Mouse (Mus musculus): Measurements from ENCODE around the gene Slc25a26. TPM values are rescaled to one million over a fixed set of nuclear protein-coding genes. Genes with fewer than 3 reads are reported as not detected.

The Slc25a26 gene
- polyA plus RNA-seq, 1 experiment from 2014 or later, result 11.9 TPM

DNA sequence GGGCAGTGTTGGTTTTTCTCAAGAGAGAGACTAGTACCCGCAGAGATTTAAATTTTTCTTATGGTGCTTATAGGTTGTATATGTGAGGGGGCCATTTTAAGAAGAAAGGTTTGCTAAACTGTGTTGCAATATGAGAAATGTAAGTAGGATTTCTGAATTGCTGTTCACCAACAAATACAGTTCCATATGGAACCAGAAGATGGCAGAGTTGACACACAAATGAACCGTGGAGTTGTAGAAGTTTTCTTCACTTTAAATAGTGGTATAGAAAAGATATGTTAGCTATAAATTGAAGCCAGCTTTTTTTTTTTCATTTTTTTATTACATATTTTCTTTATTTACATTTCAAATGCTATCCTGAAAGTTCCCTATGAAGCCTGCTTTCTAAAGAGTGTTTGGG, 24.2 kb downstream of the Slc25a26 start:
- Histone ChIP-seq H3K4me1 (ENCODE audit: control insufficient read depth, insufficient read depth, low read depth, low read length) (no peaks in the 10 kb centered on the region), H3K27me3 (replicated peaks; ENCODE audit: control insufficient read depth, insufficient read depth, low read length) (no peaks in the 10 kb centered on the region), H3K4me3 (ENCODE audit: low read length) (no peak overlapping the region), H3K4me2 (ENCODE audit: low read length) (no peak overlapping the region), H3K9ac (ENCODE audit: low read depth, low read length) (no peak overlapping the region), H3K27ac (ENCODE audit: low read depth, low read length) (no peak overlapping the region), H3K36me3 (ENCODE audit: control insufficient read depth, insufficient read depth, low read length) (no peaks in the 10 kb centered on the region), H3K9me3 (ENCODE audit: control insufficient read depth, low read length) (no peaks in the 10 kb centered on the region)
- WGBS, result 43% methylated on average over 2 of the region's 2 CpGs
- no peak for ATAC-seq

DNA sequence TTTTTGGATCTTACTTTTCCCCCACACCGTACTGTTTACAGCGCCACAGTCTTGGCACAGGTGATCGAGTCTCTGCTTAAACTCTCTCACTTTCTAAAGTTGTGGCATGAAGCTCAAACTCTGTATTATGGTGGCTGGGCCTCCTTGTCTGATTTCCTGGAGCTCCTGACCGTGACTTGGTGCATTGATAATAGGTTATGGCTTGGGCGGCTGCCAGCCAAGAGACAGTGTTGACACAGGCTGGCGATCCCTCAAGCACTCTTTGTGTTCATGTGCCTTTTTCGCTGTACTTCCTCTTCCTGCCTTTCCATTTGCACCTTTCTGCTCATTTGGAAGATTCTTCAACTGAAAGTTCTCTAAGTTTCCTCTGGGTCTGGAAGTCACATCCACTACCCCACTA, 30.6 kb downstream of the Slc25a26 start:
- H3K27ac ChIP-seq (ENCODE audit: low read depth, low read length), result no peak overlapping the region
- 73% methylated on average over 7 of the region's 7 CpGs for WGBS
- H3K4me3 ChIP-seq (ENCODE audit: low read length), result no peak overlapping the region
- no peaks in the 10 kb centered on the region for H3K9me3 ChIP-seq (ENCODE audit: control insufficient read depth, low read length)
- no peak overlapping the region for H3K4me2 ChIP-seq (ENCODE audit: low read length)
- no peaks in the 10 kb centered on the region for H3K4me1 ChIP-seq (ENCODE audit: control insufficient read depth, insufficient read depth, low read depth, low read length)
- no peaks in the 10 kb centered on the region for H3K27me3 ChIP-seq (replicated peaks; ENCODE audit: control insufficient read depth, insufficient read depth, low read length)
- no peak overlapping the region for H3K9ac ChIP-seq (ENCODE audit: low read depth, low read length)
- ATAC-seq, result no peak
- no peaks in the 10 kb centered on the region for H3K36me3 ChIP-seq (ENCODE audit: control insufficient read depth, insufficient read depth, low read length)

- Histone ChIP-seq H3K36me3 (ENCODE audit: control insufficient read depth, insufficient read depth, low read length) (no peaks in the 10 kb centered on the region), H3K4me1 (ENCODE audit: control insufficient read depth, insufficient read depth, low read depth, low read length) (no peaks in the 10 kb centered on the region), H3K9me3 (ENCODE audit: control insufficient read depth, low read length) (no peaks in the 10 kb centered on the region), H3K27ac (ENCODE audit: low read depth, low read length) (no peak overlapping the region), H3K4me3 (ENCODE audit: low read length) (no peak overlapping the region), H3K27me3 (replicated peaks; ENCODE audit: control insufficient read depth, insufficient read depth, low read length) (no peaks in the 10 kb centered on the region), H3K9ac (ENCODE audit: low read depth, low read length) (no peak overlapping the region), H3K4me2 (ENCODE audit: low read length) (no peak overlapping the region)
- 82% methylated on average over 4 of the region's 4 CpGs for WGBS
- ATAC-seq, result no peak
Observed at GRCm38 (mm10) chr6:94532086-94532485, 32.0 kb downstream of the Slc25a26 start.

- 69% methylated on average over 8 of the region's 8 CpGs for WGBS
- no peak for ATAC-seq
- H3K36me3 ChIP-seq (ENCODE audit: control insufficient read depth, insufficient read depth, low read length), result no peaks in the 10 kb centered on the region
- H3K4me1 ChIP-seq (ENCODE audit: control insufficient read depth, insufficient read depth, low read depth, low read length), result no peaks in the 10 kb centered on the region; the same call in 1 of the 2 replicates
- H3K27me3 ChIP-seq (replicated peaks; ENCODE audit: control insufficient read depth, insufficient read depth, low read length), result no peaks in the 10 kb centered on the region
- H3K27ac ChIP-seq (ENCODE audit: low read depth, low read length), result no peak overlapping the region
- H3K9ac ChIP-seq (ENCODE audit: low read depth, low read length), result no peak overlapping the region
- no peak overlapping the region for H3K4me2 ChIP-seq (ENCODE audit: low read length)
- no peak overlapping the region for H3K4me3 ChIP-seq (ENCODE audit: low read length)
- no peaks in the 10 kb centered on the region for H3K9me3 ChIP-seq (ENCODE audit: control insufficient read depth, low read length)
Observed at GRCm38 (mm10) chr6:94536478-94536877, 36.3 kb downstream of the Slc25a26 start.

DNA sequence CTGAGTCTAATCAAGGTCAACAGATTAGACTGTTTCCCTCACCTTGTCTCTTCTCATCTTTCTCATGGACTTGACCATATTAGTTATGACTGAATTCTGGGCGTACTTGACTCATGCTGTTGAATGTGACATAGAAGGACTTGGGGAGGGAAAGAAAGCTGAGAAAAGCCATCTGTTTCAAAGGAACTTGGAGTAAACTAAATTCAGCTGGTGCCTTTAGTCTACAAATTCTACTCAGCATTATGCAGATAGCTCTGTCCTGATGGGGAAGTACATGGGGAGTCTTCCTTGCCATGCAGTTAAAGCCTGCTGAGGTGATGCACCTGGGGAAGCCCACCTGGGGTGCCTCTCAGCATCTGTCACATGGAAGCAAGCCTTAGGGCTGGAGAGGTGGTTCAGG, 37.5 kb downstream of the Slc25a26 start:
- no peaks in the 10 kb centered on the region for H3K36me3 ChIP-seq (ENCODE audit: control insufficient read depth, insufficient read depth, low read length)
- H3K4me3 ChIP-seq (ENCODE audit: low read length), result no peak overlapping the region
- no peaks in the 10 kb centered on the region for H3K27me3 ChIP-seq (replicated peaks; ENCODE audit: control insufficient read depth, insufficient read depth, low read length)
- WGBS, result 93% methylated on average over 1 of the region's 1 CpGs
- H3K4me1 ChIP-seq (ENCODE audit: control insufficient read depth, insufficient read depth, low read depth, low read length), result no peaks in the 10 kb centered on the region; the same call in 1 of the 2 replicates
- no peak overlapping the region for H3K27ac ChIP-seq (ENCODE audit: low read depth, low read length)
- no peak overlapping the region for H3K9ac ChIP-seq (ENCODE audit: low read depth, low read length)
- no peaks in the 10 kb centered on the region for H3K9me3 ChIP-seq (ENCODE audit: control insufficient read depth, low read length)
- no peak for ATAC-seq
- no peak overlapping the region for H3K4me2 ChIP-seq (ENCODE audit: low read length)

- no peak overlapping the region for H3K27ac ChIP-seq (ENCODE audit: low read depth, low read length)
- H3K9ac ChIP-seq (ENCODE audit: low read depth, low read length), result no peak overlapping the region
- no peaks in the 10 kb centered on the region for H3K27me3 ChIP-seq (replicated peaks; ENCODE audit: control insufficient read depth, insufficient read depth, low read length)
- no peaks in the 10 kb centered on the region; the same call in 1 of the 2 replicates for H3K4me1 ChIP-seq (ENCODE audit: control insufficient read depth, insufficient read depth, low read depth, low read length)
- no peak overlapping the region for H3K4me2 ChIP-seq (ENCODE audit: low read length)
- no peaks in the 10 kb centered on the region for H3K9me3 ChIP-seq (ENCODE audit: control insufficient read depth, low read length)
- ATAC-seq, result no peak
- no peaks in the 10 kb centered on the region for H3K36me3 ChIP-seq (ENCODE audit: control insufficient read depth, insufficient read depth, low read length)
- no peak overlapping the region for H3K4me3 ChIP-seq (ENCODE audit: low read length)
- WGBS, result 64% methylated on average over 3 of the region's 3 CpGs
Observed at GRCm38 (mm10) chr6:94540090-94540489, 40.0 kb downstream of the Slc25a26 start.

DNA sequence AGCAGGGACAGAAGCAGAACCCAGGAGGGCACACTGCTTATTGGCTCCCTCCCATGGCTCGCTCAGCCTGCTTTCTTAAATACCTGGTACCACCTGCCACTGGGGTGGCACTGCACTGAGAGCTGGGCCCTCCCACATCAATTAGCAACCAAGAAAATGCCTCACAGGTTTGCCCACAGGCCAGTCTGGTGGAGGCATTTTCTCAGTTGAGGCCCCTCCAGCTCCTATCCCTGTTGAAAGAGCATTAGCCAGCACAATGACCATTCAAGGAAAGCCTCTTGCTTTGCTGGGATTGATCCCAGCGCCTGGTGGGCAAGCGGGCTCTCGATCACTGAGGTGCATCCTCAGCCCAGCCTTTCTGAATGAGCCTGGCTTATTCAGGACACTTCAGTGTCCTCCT, 40.5 kb downstream of the Slc25a26 start:
- no peak overlapping the region for H3K4me2 ChIP-seq (ENCODE audit: low read length)
- no peak for ATAC-seq
- no peaks in the 10 kb centered on the region for H3K9me3 ChIP-seq (ENCODE audit: control insufficient read depth, low read length)
- no peak overlapping the region for H3K27ac ChIP-seq (ENCODE audit: low read depth, low read length)
- H3K4me3 ChIP-seq (ENCODE audit: low read length), result no peak overlapping the region
- no peaks in the 10 kb centered on the region for H3K36me3 ChIP-seq (ENCODE audit: control insufficient read depth, insufficient read depth, low read length)
- no peaks in the 10 kb centered on the region for H3K27me3 ChIP-seq (replicated peaks; ENCODE audit: control insufficient read depth, insufficient read depth, low read length)
- H3K9ac ChIP-seq (ENCODE audit: low read depth, low read length), result no peak overlapping the region
- 37% methylated on average over 4 of the region's 4 CpGs for WGBS
- H3K4me1 ChIP-seq (ENCODE audit: control insufficient read depth, insufficient read depth, low read depth, low read length), result no peaks in the 10 kb centered on the region; the same call in 1 of the 2 replicates

GRCm38 (mm10) chr6:94541133-94541532, 41.0 kb downstream of the Slc25a26 start:
- no peak for ATAC-seq
- WGBS, result 42% methylated on average over 6 of the region's 6 CpGs

GRCm38 (mm10) chr6:94541854-94542253, 41.7 kb downstream of the Slc25a26 start:
- WGBS, result 78% methylated on average over 7 of the region's 7 CpGs
- ATAC-seq, result no peak
- Histone ChIP-seq H3K4me2 (ENCODE audit: low read length) (no peak overlapping the region), H3K9ac (ENCODE audit: low read depth, low read length) (no peak overlapping the region), H3K4me1 (ENCODE audit: control insufficient read depth, insufficient read depth, low read depth, low read length) (no peaks in the 10 kb centered on the region; the same call in 1 of the 2 replicates), H3K27me3 (replicated peaks; ENCODE audit: control insufficient read depth, insufficient read depth, low read length) (no peaks in the 10 kb centered on the region), H3K27ac (ENCODE audit: low read depth, low read length) (no peak overlapping the region), H3K4me3 (ENCODE audit: low read length) (no peak overlapping the region), H3K9me3 (ENCODE audit: control insufficient read depth, low read length) (no peaks in the 10 kb centered on the region), H3K36me3 (ENCODE audit: control insufficient read depth, insufficient read depth, low read length) (no peaks in the 10 kb centered on the region)

More at GRCm38 (mm10) chr6:94541133-94541532, 41.0 kb downstream of the Slc25a26 start:
- Histone ChIP-seq H3K4me3 (ENCODE audit: low read length) (no peak overlapping the region), H3K36me3 (ENCODE audit: control insufficient read depth, insufficient read depth, low read length) (no peaks in the 10 kb centered on the region), H3K4me2 (ENCODE audit: low read length) (no peak overlapping the region), H3K27ac (ENCODE audit: low read depth, low read length) (no peak overlapping the region), H3K9me3 (ENCODE audit: control insufficient read depth, low read length) (no peaks in the 10 kb centered on the region), H3K4me1 (ENCODE audit: control insufficient read depth, insufficient read depth, low read depth, low read length) (no peaks in the 10 kb centered on the region; the same call in 1 of the 2 replicates), H3K9ac (ENCODE audit: low read depth, low read length) (no peak overlapping the region), H3K27me3 (replicated peaks; ENCODE audit: control insufficient read depth, insufficient read depth, low read length) (no peaks in the 10 kb centered on the region)
